Mouse (Mus musculus) embryonic stem cell, embryonic (primary cell): ENCODE results near the gene Kirrel3.

Experiments used
- CTCF ChIA-PET, 4 experiments: fragments of 300-600 bp in 2 of 4; fragments of 350-600 bp in 2 of 4; sonication (Branson Sonifier 250); formaldehyde crosslinking; loops; one replicate each; lab custom pipeline; 2022; ENCODE audit warnings: inconsistent platforms in 2 of 4; lab: Charles Lee
- POLR2A ChIA-PET, 4 experiments: fragments of 300-600 bp in 2 of 4; fragments of 350-600 bp in 2 of 4; sonication (Branson Sonifier 250); formaldehyde crosslinking; loops; one replicate each; lab custom pipeline; 2022; ENCODE audit warnings: antibody characterized with exemption in 4 of 4, inconsistent platforms in 1 of 4; lab: Charles Lee

Kirrel3 gene

DNA sequence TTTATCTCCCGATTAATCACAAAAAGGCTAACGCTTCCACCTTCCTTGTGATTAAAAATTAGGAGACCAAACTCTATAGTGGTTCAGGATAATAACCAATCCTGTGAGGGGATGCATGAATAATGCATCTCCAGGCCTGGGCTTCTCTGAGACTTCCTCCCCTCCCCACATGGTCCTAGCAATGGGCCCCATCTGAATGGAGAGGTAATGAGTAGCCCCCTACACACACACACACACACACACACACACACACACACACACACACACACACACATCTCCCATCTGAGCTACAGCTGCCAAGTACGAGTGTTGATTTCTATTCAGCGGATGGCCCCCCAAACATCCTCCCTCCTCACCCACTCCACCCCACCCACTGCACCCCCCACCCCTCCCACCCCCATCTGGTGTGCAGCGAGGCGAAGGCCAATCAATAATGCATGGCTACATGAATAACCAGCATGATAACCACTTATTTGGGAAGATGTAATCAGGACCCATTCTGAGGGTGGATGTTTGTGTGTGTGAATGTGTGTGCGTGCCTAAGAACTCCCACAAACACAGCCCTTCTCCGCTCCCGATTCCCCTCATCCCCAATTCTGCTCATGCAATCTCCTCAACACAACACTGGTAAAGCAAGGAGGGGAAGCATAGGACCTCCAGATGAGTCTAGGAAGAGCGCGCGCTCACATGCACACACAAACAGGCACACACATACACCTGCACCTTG lies 501.9 kb downstream of the Kirrel3 start:
- ChIA-PET CTCF (interaction anchor here in 1 of 4 experiments (0.5 kb wide), 1 partner anchor 179 kb away, joined by 3 read pairs; no protein-coding TSS in a partner anchor), POLR2A (no interaction called here)

DNA sequence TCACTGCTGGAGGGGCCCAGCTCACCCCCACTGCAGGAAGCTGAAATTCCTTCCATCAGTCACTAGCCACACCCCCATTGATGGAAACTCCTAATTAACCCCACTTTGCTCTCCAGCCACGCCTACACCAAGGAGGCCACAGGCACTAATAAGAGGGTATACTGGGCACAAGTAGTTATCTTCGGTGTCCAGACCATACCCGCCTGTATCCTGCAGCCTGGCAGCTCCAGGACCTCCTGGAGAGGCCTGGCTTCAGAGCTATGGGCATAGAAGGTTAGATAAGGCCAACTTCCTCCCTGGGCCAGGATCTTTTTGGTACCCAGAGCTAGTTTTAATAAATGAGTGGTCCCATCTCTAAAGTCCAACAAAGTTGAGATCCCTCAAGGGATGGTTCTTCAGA lies 503.0 kb downstream of the Kirrel3 start:
- ChIA-PET POLR2A (no interaction called here), CTCF (interaction anchor here in 1 of 4 experiments (0.9 kb wide), 1 partner anchor 21 kb away, joined by 3 read pairs; no protein-coding TSS in a partner anchor)

GRCm38 (mm10) chr9:34992201-34992600 lies 506.5 kb downstream of the Kirrel3 start:
- ChIA-PET POLR2A (interaction anchor here in 2 of 4 experiments (0.6 to 0.9 kb wide), 2 partner anchors 8 to 443 kb away, joined by 3 to 5 read pairs; no protein-coding TSS in a partner anchor), CTCF (interaction anchor here in 1 of 4 experiments (3.5 kb wide), 1 partner anchor 8 kb away, joined by 14 read pairs; no protein-coding TSS in a partner anchor)

GRCm38 (mm10) chr9:34993467-34994211 lies 507.9 kb downstream of the Kirrel3 start:
- ChIA-PET POLR2A (interaction anchor here in 3 of 4 experiments (0.6 to 2.0 kb wide), 7 partner anchors 9 to 118 kb away, joined by 3 to 5 read pairs (median 3); no protein-coding TSS in a partner anchor), CTCF (interaction anchor here (0.6 to 3.5 kb wide), 8 partner anchors 9 to 41 kb away, joined by 3 to 14 read pairs (median 5); no protein-coding TSS in a partner anchor)

- CTCF ChIA-PET, result interaction anchor here in 3 of 4 experiments (1.1 to 1.8 kb wide), 4 partner anchors 12 to 21 kb away, joined by 3 to 13 read pairs (median 4); no protein-coding TSS in a partner anchor
- POLR2A ChIA-PET, result interaction anchor here in 3 of 4 experiments (0.9 to 1.2 kb wide), 6 partner anchors 9 to 203 kb away, joined by 3 to 5 read pairs (median 3); no protein-coding TSS in a partner anchor
Observed at GRCm38 (mm10) chr9:34995078-34995477, 509.4 kb downstream of the Kirrel3 start.

- POLR2A ChIA-PET, result interaction anchor here in 1 of 4 experiments (0.7 to 1.2 kb wide), 2 partner anchors 9 to 18 kb away, joined by 3 to 5 read pairs; no protein-coding TSS in a partner anchor
- CTCF ChIA-PET, result interaction anchor here in 2 of 4 experiments (1.2 to 1.8 kb wide), 2 partner anchors 12 to 13 kb away, joined by 4 to 13 read pairs; no protein-coding TSS in a partner anchor
Observed at GRCm38 (mm10) chr9:34995660-34996378, 510.1 kb downstream of the Kirrel3 start.

GRCm38 (mm10) chr9:34997880-34998865 lies 512.5 kb downstream of the Kirrel3 start:
- ChIA-PET POLR2A (interaction anchor here in 2 of 4 experiments (0.5 to 1.2 kb wide), 8 partner anchors 11 to 664 kb away, joined by 3 to 6 read pairs (median 3); no protein-coding TSS in a partner anchor), CTCF (interaction anchor here in 3 of 4 experiments (0.6 to 1.1 kb wide), 4 partner anchors 16 to 433 kb away, joined by 3 to 4 read pairs (median 4); no protein-coding TSS in a partner anchor)

GRCm38 (mm10) chr9:35004113-35004512 lies 518.4 kb downstream of the Kirrel3 start:
- CTCF ChIA-PET, result interaction anchor here in 2 of 4 experiments (0.6 to 0.7 kb wide), 2 partner anchors 16 to 52 kb away, joined by 4 read pairs; no protein-coding TSS in a partner anchor

DNA sequence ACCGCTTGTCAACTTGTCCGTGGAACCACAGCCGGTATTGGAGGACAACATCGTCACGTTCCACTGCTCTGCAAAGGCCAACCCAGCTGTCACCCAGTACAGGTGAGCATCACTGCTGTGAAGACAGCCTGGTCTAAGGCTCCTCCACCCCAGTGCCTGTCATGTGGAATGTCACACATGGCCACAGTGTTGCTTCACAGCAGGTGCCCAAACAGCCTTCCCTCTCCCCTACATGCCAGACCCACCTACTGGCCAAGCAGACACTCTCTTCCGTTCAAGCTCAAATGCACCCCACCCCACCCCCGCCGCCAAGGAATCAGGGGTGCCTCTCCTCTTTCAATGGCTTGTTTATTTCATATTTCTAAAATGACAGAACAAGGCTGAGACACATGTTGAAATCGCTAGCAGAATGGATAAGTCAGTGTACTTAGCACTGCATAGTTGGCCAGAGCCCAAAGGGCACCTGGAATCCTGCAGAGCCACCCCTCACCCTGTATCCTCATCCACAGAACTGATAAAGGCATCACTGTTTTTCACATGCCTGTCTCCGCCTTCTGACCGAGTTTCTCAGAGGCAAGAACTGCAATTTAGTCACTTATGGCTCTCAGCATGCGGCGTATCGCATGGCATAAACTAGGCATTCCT lies 522.1 kb downstream of the Kirrel3 start:
- CTCF ChIA-PET, result interaction anchor here in 3 of 4 experiments (1.0 to 1.3 kb wide), 5 partner anchors 13 to 60 kb away, joined by 3 to 7 read pairs (median 3); no protein-coding TSS in a partner anchor
- POLR2A ChIA-PET, result no interaction called here

More at GRCm38 (mm10) chr9:35004113-35004512, 518.4 kb downstream of the Kirrel3 start:
- POLR2A ChIA-PET, result no interaction called here

DNA sequence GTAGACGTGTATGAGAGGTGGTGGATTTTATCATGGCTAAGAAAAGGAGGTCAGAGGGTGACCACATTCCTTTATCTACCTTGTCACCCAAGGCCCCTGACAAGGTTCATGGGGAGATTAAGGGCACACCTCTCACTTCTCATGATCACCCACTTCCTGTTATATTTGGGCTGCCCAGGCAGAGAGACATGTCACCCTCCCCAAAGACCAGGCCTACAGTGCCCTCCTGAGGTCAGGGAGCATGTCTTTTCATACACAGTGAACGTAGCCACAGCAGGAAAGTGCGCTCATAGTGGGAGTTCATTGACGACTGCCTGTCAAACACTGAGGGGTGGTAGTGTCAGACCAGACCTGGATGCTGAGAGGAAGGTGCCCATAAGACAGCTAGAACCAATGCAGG lies 531.1 kb downstream of the Kirrel3 start:
- POLR2A ChIA-PET, result interaction anchor here in 3 of 4 experiments (0.6 to 1.5 kb wide), 5 partner anchors 16 to 156 kb away, joined by 3 to 4 read pairs (median 3); no protein-coding TSS in a partner anchor
- CTCF ChIA-PET, result interaction anchor here in 3 of 4 experiments (0.6 to 2.0 kb wide), 10 partner anchors 22 to 610 kb away, joined by 3 to 18 read pairs (median 3); partner anchors contain the start of gene Kirrel3 (in 1 of the 3)

- ChIA-PET POLR2A (interaction anchor here in 2 of 4 experiments (0.6 to 1.5 kb wide), 6 partner anchors 16 to 156 kb away, joined by 3 to 4 read pairs (median 3); no protein-coding TSS in a partner anchor), CTCF (interaction anchor here (0.6 to 3.0 kb wide), 14 partner anchors 33 to 532 kb away, joined by 3 to 12 read pairs (median 4); partner anchors contain the start of gene Kirrel3 (in 1 of the 4))
Observed at GRCm38 (mm10) chr9:35017563-35017962, 531.9 kb downstream of the Kirrel3 start.

DNA sequence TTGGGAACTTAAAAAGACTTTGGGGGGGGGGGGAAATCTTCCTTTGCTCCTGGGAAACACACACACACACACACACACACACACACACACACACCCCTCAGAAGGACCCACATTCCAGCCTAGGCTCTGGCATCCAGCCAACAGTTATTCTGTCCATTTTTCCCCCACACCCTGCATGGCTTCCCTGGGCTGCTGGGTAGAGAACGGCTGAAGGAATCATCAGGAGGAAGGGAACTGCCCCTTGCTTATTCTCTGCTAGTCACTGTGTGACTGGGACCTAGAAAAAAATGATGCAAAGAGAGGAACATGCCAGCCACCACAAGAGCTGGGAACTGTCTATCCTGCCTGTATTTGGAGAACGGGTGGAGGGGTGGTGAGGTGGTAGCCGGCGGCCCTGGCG lies 532.4 kb downstream of the Kirrel3 start:
- CTCF ChIA-PET, result interaction anchor here (0.6 to 3.0 kb wide), 12 partner anchors 34 to 517 kb away, joined by 3 to 12 read pairs (median 4); no protein-coding TSS in a partner anchor
- POLR2A ChIA-PET, result interaction anchor here in 1 of 4 experiments (0.6 to 1.5 kb wide), 4 partner anchors 15 to 157 kb away, joined by 3 to 4 read pairs (median 3); no protein-coding TSS in a partner anchor

- ChIA-PET CTCF (interaction anchor here (0.6 to 3.0 kb wide), 14 partner anchors 8 to 1872 kb away, joined by 3 to 12 read pairs (median 4); no protein-coding TSS in a partner anchor), POLR2A (interaction anchor here in 1 of 4 experiments (0.9 kb wide), 1 partner anchor 48 kb away, joined by 3 read pairs; no protein-coding TSS in a partner anchor)
Observed at GRCm38 (mm10) chr9:35019372-35019771, 533.7 kb downstream of the Kirrel3 start.

DNA sequence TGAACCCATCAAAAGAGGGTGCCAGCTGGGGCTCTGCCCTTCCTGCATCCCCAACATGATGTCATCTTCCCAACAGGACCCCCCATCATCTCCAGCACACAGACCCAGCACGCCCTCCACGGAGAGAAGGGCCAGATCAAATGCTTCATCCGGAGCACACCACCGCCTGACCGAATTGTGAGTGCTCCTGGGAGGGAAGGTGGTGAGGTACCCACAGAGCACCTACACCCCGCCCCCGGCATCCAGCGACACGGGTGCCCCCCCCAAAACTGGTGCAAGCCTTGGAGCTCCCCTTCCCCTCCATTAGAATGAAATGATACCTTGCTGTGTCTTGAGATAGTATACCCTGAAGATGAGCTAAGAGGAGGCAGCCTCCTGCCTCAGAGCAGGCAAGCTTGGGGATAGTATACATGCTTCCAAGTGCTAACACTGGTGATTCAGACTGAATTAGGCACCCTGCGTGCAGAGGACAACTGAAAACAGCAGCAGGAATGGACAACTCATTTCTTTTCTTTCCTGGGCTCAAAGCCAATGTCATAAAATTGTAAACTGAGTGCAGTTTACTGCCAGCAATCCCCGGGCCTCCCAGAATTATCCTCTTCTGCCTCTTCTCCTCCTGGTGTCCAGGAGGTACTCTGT lies 534.4 kb downstream of the Kirrel3 start:
- ChIA-PET POLR2A (interaction anchor here in 1 of 4 experiments (0.9 kb wide), 1 partner anchor 49 kb away, joined by 3 read pairs; no protein-coding TSS in a partner anchor), CTCF (interaction anchor here (0.6 to 3.0 kb wide), 7 partner anchors 16 to 521 kb away, joined by 3 to 10 read pairs (median 3); no protein-coding TSS in a partner anchor)

- CTCF ChIA-PET, result interaction anchor here in 1 of 4 experiments (0.6 kb wide), 1 partner anchor 102 kb away, joined by 3 read pairs; no protein-coding TSS in a partner anchor
- POLR2A ChIA-PET, result no interaction called here
Observed at GRCm38 (mm10) chr9:35021744-35022143, 536.0 kb downstream of the Kirrel3 start.
